Mouse (Mus musculus) intestine, embryonic 14.5 days (tissue): ENCODE data around the gene Gm21732. TPM values are rescaled to one million over a fixed set of nuclear protein-coding genes. Genes with fewer than 3 reads are reported as not detected.
"Not testable (repeated sequence)": the region's sequence is repeated elsewhere in the genome, so short reads cannot be mapped to it uniquely, and the experiment has no call there.

ENCODE experiments used
- ATAC-seq: fragments of 200-750 bp; cut with Nextera tagmentation; replicated peaks from 2 replicates; pipeline ENCODE4 v1.8.0; 2017; ENCODE audit warnings: low read depth, moderate number of reproducible peaks, moderate TSS enrichment, moderate library complexity; ENCODE audit not compliant: low FRiP score, low TSS enrichment
- DNase-seq: peaks from one replicate; pipeline ENCODE4 v3.0.0-alpha.2; 2018; ENCODE audit warnings: low spot score
- H3K27ac ChIP-seq: fragments of 300-500 bp; sonication (generic); 2 replicates; pipeline ENCODE4 v1.5.1; 2014; ENCODE audit warnings: low read depth, mild to moderate bottlenecking, control low read depth
- H3K27me3 ChIP-seq: fragments of 300-500 bp; sonication (generic); replicated peaks from 2 replicates; pipeline ENCODE4 v1.6.1; 2014; ENCODE audit warnings: low read length, control low read depth; ENCODE audit not compliant: control insufficient read depth, insufficient read depth
- H3K36me3 ChIP-seq: fragments of 300-500 bp; sonication (generic); 2 replicates; pipeline ENCODE4 v1.6.1; 2014; ENCODE audit warnings: low read length, control low read depth; ENCODE audit not compliant: control insufficient read depth, insufficient read depth
- H3K4me1 ChIP-seq: fragments of 300-500 bp; sonication (generic); replicated peaks from 2 replicates; pipeline ENCODE4 v1.6.1; 2014; ENCODE audit warnings: low read length, control low read depth, mixed read lengths; ENCODE audit not compliant: control insufficient read depth, insufficient read depth
- H3K4me2 ChIP-seq: fragments of 300-500 bp; sonication (generic); 2 replicates; pipeline ENCODE4 v1.6.1; 2014; ENCODE audit warnings: low read length
- H3K4me3 ChIP-seq: fragments of 300-500 bp; sonication (generic); 2 replicates; pipeline ENCODE4 v1.5.1; 2014; ENCODE audit warnings: low read depth, low read length, control low read depth, mixed read lengths
- H3K9ac ChIP-seq: fragments of 300-500 bp; sonication (generic); 2 replicates; pipeline ENCODE4 v1.6.1; 2014; ENCODE audit warnings: mild to moderate bottlenecking, low read length
- H3K9me3 ChIP-seq: fragments of 300-500 bp; sonication (generic); 2 replicates; pipeline ENCODE4 v1.6.1; 2016; ENCODE audit warnings: low read length, control low read depth; ENCODE audit not compliant: control insufficient read depth
- WGBS: fragments of 180-500 bp; shearing (Covaris S2); extraction: QIAGEN DNeasy Blood & Tissue Kit; methylation state at CpG from one replicate; pipeline ENCODE4 v1.1.7; 2014; 5-methylcytosine and 5-hydroxymethylcytosine counted together
- polyA plus RNA-seq: library from polyadenylated mRNA; unstranded; fragments of >200 nt; fragmentation: Nextera tagmentation; extraction: Ambion mirVana; gene quantifications from 2 replicates; pipeline ENCODE4 v1.2.1, GENCODE M21; 2014

Gm21732 gene
- not detected in 2 replicates for polyA plus RNA-seq

DNA sequence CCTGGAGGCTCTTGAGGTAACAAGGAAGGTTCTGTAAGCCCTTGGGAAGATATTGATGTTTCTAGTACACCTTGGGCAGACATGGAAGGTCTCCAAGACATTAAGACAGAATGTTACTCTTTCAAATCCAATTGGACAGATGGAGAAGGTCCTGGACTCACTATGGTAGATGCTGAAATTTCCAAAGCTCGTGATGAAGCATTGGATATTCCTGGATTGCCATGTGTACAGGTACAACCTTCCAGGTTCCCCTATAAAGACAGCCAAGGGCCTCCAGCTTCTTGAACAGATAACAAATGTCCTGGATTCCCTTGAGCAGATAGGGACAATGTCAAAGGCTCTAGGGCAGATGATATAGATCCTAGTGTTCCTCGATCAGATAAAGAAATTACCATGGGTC is at the start of gene Gm21732:
Gene Gm21732, minus strand, starts transcription at position 101 of the 400 bp plus-strand sequence.
- H3K4me1 ChIP-seq, H3K27ac ChIP-seq, H3K9me3 ChIP-seq, H3K9ac ChIP-seq, H3K4me2 ChIP-seq, H3K36me3 ChIP-seq, DNase-seq, H3K4me3 ChIP-seq, ATAC-seq, H3K27me3 ChIP-seq: not testable (repeated sequence)
- no CpG with 5 or more reads among the region's 2 CpGs for WGBS

Other genes starting within 250 kb of the Gm21732 start
- not detected in 2 replicates for gene Gm20897, start 73.5 kb downstream of the Gm21732 start, polyA plus RNA-seq